Mouse (Mus musculus) stomach, embryonic 14.5 days (tissue): ENCODE data around the gene Tns1. TPM values are rescaled to one million over a fixed set of nuclear protein-coding genes. Genes with fewer than 3 reads are reported as not detected.

Experiments used
- ATAC-seq: fragments of 200-750 bp; cut with Nextera tagmentation; 2 replicates; pipeline ENCODE4 v1.8.0; 2017; ENCODE audit warnings: low read depth, moderate TSS enrichment; ENCODE audit not compliant: insufficient number of reproducible peaks, insufficient read depth, low FRiP score
- H3K27ac ChIP-seq: fragments of 300-500 bp; sonication (generic); 2 replicates; pipeline ENCODE4 v1.5.1; 2014; ENCODE audit warnings: mild to moderate bottlenecking, low read length, moderate library complexity, mixed read lengths
- H3K27me3 ChIP-seq: fragments of 300-500 bp; sonication (generic); 2 replicates; pipeline ENCODE4 v1.6.1; 2014; ENCODE audit warnings: low read length, control low read depth, mixed read lengths; ENCODE audit not compliant: control insufficient read depth, insufficient read depth
- H3K36me3 ChIP-seq: fragments of 300-500 bp; sonication (generic); 2 replicates; pipeline ENCODE4 v1.6.1; 2014; ENCODE audit warnings: mild to moderate bottlenecking, control low read depth, low read length, moderate library complexity, mixed read lengths; ENCODE audit not compliant: control insufficient read depth, insufficient read depth
- H3K4me1 ChIP-seq: fragments of 300-500 bp; sonication (generic); 2 replicates; pipeline ENCODE4 v1.6.1; 2014; ENCODE audit warnings: low read length, control low read depth, mixed read lengths; ENCODE audit not compliant: control insufficient read depth, insufficient read depth
- H3K4me2 ChIP-seq: fragments of 300-500 bp; sonication (generic); replicated peaks from 2 replicates; pipeline ENCODE4 v1.6.1; 2014; ENCODE audit warnings: low read depth, low read length, control low read depth
- H3K4me3 ChIP-seq: fragments of 300-500 bp; sonication (generic); 2 replicates; pipeline ENCODE4 v1.5.1; 2014; ENCODE audit warnings: low read depth, low read length, control low read depth
- H3K9ac ChIP-seq: fragments of 300-500 bp; sonication (generic); replicated peaks from 2 replicates; pipeline ENCODE4 v1.6.1; 2014; ENCODE audit warnings: low read depth, mild to moderate bottlenecking, control low read depth, low read length, moderate library complexity, mixed read lengths
- H3K9me3 ChIP-seq: fragments of 300-500 bp; sonication (generic); 2 replicates; pipeline ENCODE4 v1.6.1; 2016; ENCODE audit warnings: low read depth, low read length, control low read depth; ENCODE audit not compliant: control insufficient read depth
- WGBS: fragments of 180-500 bp; shearing (Covaris S2); extraction: QIAGEN DNeasy Blood & Tissue Kit; methylation state at CpG from one replicate; pipeline ENCODE4 v1.1.7; 2014; 5-methylcytosine and 5-hydroxymethylcytosine counted together
- polyA plus RNA-seq: library from polyadenylated mRNA; unstranded; fragments of >200 nt; fragmentation: Nextera tagmentation; extraction: Ambion mirVana; gene quantifications from 2 replicates; pipeline ENCODE4 v1.2.1, GENCODE M21; 2014

Gene Tns1
- polyA plus RNA-seq, 1 experiment from 2014 or later = 35.3 TPM

DNA sequence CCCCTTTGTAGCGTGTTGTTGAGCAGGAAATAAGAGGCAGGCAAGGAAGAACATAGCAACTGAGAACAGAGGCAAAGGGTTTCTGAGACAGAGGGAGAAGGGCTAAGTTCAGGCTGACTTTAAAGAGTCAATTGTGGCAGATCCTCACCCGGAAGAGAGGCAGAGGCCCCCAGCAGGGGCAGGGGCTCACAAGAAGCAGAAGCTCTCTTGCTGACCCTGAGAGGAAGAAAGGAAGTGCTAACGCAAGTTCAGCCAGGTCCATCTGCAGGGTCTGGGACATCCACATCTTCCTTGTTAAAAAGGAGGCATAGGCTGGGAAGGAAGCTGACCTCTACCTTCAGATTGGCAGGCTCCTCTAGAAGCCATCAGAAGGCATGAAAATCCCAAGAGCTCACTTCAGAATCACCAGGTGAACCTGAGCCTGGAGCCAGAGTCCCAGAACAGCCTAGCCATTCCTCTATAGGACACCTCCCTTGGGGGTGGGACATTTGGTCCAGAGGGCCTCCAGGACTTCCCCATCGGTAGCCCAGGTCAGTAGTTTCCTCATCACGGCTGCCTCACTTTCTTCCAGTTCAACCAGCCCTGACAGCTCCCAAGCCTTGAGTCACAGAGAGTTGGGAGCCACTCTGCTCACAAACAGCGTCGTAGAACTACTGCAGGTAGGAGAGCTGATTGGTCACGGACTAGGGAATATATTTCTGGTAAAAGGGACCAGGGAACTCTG, 29.4 kb upstream of the Tns1 start, which contains the start of gene Cxcr2:
TSS of gene Cxcr2 (plus strand) at position 529 of the 724 bp plus-strand sequence.
- Histone ChIP-seq H3K36me3 (no peaks in the 10 kb centered on the region), H3K9ac (no peak within 1 kb of the TSS), H3K9me3 (no peaks in the 10 kb centered on the region), H3K4me1 (0 out of 2 replicates have a peak, but pooled peaks cover 3% of the 10 kb centered on the region), H3K4me2 (no peak within 1 kb of the TSS), H3K27me3 (no peaks in the 10 kb centered on the region), H3K4me3 (no peak within 1 kb of the TSS), H3K27ac (no peak within 1 kb of the TSS)
- WGBS = 64% methylated on average over 8 of the region's 8 CpGs
- no peak for ATAC-seq

DNA sequence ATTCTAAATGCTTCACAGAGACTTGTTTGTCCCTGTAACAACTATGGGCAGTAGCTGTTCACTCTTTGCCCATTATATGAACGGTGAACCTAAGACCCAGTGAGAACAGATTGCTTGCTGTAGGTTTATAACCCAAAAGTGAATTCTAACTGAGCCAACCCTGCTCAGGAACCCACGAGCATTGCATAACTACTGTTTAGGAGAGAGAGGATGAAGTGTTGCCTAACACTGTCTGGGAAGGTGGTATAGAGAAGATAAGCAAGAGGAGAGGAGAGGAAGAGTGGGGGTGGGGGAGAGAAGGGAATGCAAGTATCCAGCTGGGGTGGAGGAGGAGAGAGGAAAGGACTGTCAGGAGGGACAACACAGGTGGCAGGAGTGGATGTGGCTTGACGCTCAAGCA, 26.8 kb upstream of the Tns1 start:
- WGBS = 65% methylated on average over 3 of the region's 3 CpGs
- Histone ChIP-seq H3K36me3 (no peaks in the 10 kb centered on the region), H3K27me3 (no peaks in the 10 kb centered on the region), H3K4me2 (no peak overlapping the region), H3K4me3 (no peak overlapping the region), H3K4me1 (no peaks in the 10 kb centered on the region), H3K9me3 (no peaks in the 10 kb centered on the region), H3K27ac (no peak overlapping the region), H3K9ac (no peak overlapping the region)
- no peak for ATAC-seq

DNA sequence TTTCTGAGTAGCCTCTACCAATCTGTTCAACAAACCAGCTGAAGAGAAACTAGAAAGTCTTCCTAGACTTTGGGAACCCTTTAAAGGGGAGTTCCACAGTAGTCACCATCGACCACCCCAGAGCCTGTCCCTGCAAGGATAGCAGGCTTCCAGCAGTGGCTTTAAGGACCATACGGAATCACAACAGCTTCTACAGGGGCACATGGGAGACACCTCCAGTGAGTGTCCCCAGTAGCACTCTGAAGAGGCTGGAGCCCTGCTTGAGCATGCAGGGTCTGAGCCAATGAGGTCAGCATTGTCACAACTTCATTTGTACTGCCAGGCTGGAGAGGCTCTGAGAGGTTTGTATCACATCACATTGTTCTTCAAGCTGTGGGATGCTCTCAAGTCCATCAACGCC, 25.9 kb upstream of the Tns1 start:
- Histone ChIP-seq H3K4me1 (no peaks in the 10 kb centered on the region), H3K36me3 (no peaks in the 10 kb centered on the region), H3K4me3 (no peak overlapping the region), H3K4me2 (no peak overlapping the region), H3K9ac (no peak overlapping the region), H3K9me3 (no peaks in the 10 kb centered on the region), H3K27me3 (no peaks in the 10 kb centered on the region), H3K27ac (no peak overlapping the region)
- WGBS = 77% methylated on average over 3 of the region's 3 CpGs
- no peak for ATAC-seq

DNA sequence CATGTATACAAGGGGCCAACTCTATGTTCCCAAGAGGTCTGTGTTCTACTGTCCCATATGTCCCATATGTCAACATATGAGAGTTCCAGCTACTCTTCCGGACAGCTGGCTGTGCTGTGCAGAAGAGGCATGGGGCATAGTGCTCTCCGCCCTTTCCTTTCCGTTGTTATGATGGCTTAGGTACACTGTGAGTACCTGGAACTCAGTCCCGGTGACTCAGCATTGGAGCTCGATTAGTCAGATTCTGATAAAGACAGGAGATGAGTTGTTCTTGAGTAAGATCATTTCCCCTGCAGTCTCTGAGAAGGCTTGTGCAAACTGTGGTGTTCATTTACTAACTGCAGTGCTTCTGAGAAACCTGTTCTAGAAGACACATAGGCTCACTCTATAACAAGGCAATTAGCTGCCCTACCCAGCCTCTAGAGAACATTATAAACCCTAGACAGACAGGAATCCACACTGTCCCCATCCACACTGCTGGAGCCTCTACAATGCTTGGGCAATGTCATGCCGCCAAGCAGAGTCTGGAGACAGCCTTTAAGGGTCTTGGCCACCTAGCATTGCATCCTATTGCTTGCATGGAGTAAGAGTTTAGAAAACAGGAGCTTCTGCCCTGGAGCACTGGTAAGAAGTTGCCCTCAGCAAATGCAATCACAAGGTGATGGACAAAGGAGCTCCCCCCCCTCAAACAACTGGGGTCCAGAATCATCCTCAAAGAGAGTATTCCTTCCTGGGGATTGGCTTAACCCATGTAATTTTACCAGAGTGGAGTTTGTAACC, 25.0 kb upstream of the Tns1 start:
- WGBS = 84% methylated on average over 6 of the region's 6 CpGs
- no peak overlapping the region for H3K4me3 ChIP-seq
- no peaks in the 10 kb centered on the region for H3K9me3 ChIP-seq
- no peaks in the 10 kb centered on the region for H3K4me1 ChIP-seq
- no peak overlapping the region for H3K27ac ChIP-seq
- no peak overlapping the region for H3K4me2 ChIP-seq
- H3K27me3 ChIP-seq = no peaks in the 10 kb centered on the region
- H3K9ac ChIP-seq = no peak overlapping the region
- no peaks in the 10 kb centered on the region for H3K36me3 ChIP-seq
- ATAC-seq = no peak

DNA sequence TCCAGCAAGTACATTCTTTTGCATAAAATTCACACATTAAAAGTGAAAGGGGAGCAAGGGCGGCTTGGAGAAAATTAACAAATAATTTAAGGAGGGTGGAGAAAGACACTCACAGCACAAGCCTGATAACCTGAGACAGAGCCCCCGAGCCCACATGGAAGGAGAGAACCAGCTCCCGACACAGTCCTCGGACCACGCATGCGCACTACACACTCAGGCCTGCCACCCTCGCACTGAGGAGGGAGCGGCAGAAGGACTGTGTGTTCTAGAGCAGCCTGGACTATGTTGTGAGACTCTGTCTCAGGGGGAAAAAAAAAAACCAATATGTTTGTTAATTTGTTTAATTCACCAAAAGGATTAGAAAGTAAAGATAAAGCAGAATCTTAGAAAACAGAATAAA, 17.5 kb upstream of the Tns1 start:
- Histone ChIP-seq H3K9ac (no peak overlapping the region), H3K36me3 (no peaks in the 10 kb centered on the region), H3K4me2 (no peak overlapping the region), H3K9me3 (no peaks in the 10 kb centered on the region), H3K4me3 (no peak overlapping the region), H3K27ac (no peak overlapping the region), H3K27me3 (no peaks in the 10 kb centered on the region), H3K4me1 (no peaks in the 10 kb centered on the region)
- ATAC-seq = no peak
- 77% methylated on average over 8 of the region's 8 CpGs for WGBS

DNA sequence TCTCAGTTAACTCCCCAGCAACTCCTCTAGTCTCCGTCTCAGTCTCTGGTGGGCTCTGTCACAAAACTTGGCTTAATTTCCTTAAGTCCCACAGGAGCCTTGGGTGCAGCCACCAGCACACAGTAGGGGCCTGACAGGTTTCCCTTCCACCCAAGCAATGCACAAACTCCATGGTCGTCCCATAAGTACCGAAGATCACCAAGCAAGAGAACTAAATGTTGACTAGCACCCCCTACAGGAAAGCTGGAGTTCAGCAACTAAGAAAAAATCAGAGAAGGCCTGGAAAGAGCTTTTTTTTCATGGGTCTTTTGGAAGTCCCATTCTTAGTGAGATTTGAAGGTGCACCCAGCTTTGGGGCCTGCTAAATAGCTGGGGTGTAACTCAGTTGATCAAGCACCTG, 15.2 kb upstream of the Tns1 start:
- Histone ChIP-seq H3K9me3 (no peaks in the 10 kb centered on the region), H3K9ac (no peak overlapping the region), H3K4me3 (no peak overlapping the region), H3K4me1 (no peaks in the 10 kb centered on the region), H3K36me3 (no peaks in the 10 kb centered on the region), H3K4me2 (no peak overlapping the region), H3K27ac (no peak overlapping the region), H3K27me3 (no peaks in the 10 kb centered on the region)
- WGBS = 60% methylated on average over 3 of the region's 3 CpGs
- no peak for ATAC-seq

DNA sequence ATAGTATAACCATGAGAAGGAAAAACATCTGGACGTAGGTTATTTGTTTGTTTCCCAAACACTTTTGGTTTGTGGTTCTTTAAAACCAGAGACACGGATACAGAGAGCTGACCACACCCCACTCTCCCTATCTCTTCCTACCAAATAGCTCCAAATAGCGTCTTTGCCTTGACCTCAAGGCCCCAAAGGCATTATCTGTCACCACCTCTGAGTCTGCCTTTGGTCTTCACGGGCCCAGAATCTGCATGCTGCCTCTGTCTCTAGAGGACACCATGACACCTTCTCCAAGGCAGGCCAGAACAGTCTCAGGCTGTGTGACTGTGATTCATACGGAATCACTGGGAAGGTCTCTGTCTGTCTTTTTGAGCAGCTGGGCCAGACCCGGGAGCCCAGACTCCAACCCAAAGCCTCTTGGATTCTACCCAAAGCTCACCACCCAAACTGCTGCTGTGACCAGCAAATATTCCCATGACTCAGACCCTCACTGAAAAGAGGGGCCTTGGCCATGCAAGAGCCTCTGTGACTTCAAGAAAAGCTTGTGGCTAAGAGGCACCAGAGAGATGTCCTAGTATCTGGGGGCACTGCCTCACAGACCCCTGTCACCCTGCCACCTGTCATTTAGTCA, 11.2 kb upstream of the Tns1 start:
- no peaks in the 10 kb centered on the region for H3K36me3 ChIP-seq
- no peak overlapping the region for H3K4me2 ChIP-seq
- H3K27me3 ChIP-seq = no peaks in the 10 kb centered on the region
- H3K9me3 ChIP-seq = no peaks in the 10 kb centered on the region
- no peak overlapping the region for H3K27ac ChIP-seq
- H3K4me3 ChIP-seq = no peak overlapping the region
- no peaks in the 10 kb centered on the region for H3K4me1 ChIP-seq
- WGBS = 70% methylated on average over 6 of the region's 6 CpGs
- ATAC-seq = no peak
- no peak overlapping the region for H3K9ac ChIP-seq

DNA sequence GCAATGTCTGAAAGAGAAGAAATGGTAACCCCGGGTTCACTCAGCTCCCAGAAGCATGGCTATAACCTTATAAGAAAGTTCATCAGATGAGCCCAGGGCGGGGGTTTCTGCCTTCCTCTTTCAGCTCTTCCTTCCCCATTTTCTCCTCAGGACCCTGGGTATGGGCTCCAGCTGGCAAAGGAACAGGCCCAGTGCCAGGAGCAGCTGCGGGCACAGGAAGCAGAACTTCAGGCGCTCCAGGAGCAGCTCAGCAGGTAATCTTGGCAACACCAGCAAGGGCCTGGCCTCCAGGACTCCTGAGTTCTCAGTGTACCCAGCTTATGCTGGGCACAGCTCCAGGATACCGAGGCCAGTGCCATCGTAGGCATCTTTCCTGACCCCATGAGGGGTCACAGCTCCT, 9.7 kb upstream of the Tns1 start:
- Histone ChIP-seq H3K9ac (no peak overlapping the region), H3K27me3 (no peaks in the 10 kb centered on the region), H3K4me3 (no peak overlapping the region), H3K4me2 (no peak overlapping the region), H3K9me3 (no peaks in the 10 kb centered on the region), H3K27ac (no peak overlapping the region), H3K4me1 (no peaks in the 10 kb centered on the region), H3K36me3 (no peaks in the 10 kb centered on the region)
- ATAC-seq = no peak
- WGBS = 75% methylated on average over 6 of the region's 6 CpGs
